Mouse (Mus musculus) stomach, postnatal 0 days (tissue): ENCODE results near the gene Tkt. TPM values are rescaled to one million over a fixed set of nuclear protein-coding genes. Genes with fewer than 3 reads are reported as not detected.

Source experiments
- ATAC-seq: fragments of 200-750 bp; cut with Nextera tagmentation; 2 replicates; pipeline ENCODE4 v1.8.0; 2017; ENCODE audit not compliant: low FRiP score, low TSS enrichment
- DNase-seq: peaks from one replicate; pipeline ENCODE4 v3.0.0-alpha.2; 2016; ENCODE audit warnings: low spot score
- H3K27ac ChIP-seq: fragments of 300-500 bp; sonication (generic); replicated peaks from 2 replicates; pipeline ENCODE4 v1.5.1; 2014; ENCODE audit warnings: mild to moderate bottlenecking, control low read depth
- H3K27me3 ChIP-seq: fragments of 300-500 bp; sonication (generic); 2 replicates; pipeline ENCODE4 v1.6.1; 2014; ENCODE audit warnings: low read length; ENCODE audit not compliant: control insufficient read depth, insufficient read depth
- H3K36me3 ChIP-seq: fragments of 300-500 bp; sonication (generic); 2 replicates; pipeline ENCODE4 v1.6.1; 2014; ENCODE audit warnings: low read length, mixed read lengths; ENCODE audit not compliant: control insufficient read depth, insufficient read depth
- H3K4me1 ChIP-seq: fragments of 300-500 bp; sonication (generic); replicated peaks from 2 replicates; pipeline ENCODE4 v1.6.1; 2014; ENCODE audit warnings: antibody characterized with exemption; ENCODE audit not compliant: control insufficient read depth, insufficient read depth
- H3K4me2 ChIP-seq: fragments of 300-500 bp; sonication (generic); replicated peaks from 2 replicates; pipeline ENCODE4 v1.6.1; 2014; ENCODE audit warnings: low read depth, mild to moderate bottlenecking, control low read depth, moderate library complexity
- H3K4me3 ChIP-seq: fragments of 300-500 bp; sonication (generic); 2 replicates; pipeline ENCODE4 v1.5.1; 2014; ENCODE audit warnings: low read depth, low read length, control low read depth
- H3K9ac ChIP-seq: fragments of 300-500 bp; sonication (generic); 2 replicates; pipeline ENCODE4 v1.6.1; 2014; ENCODE audit warnings: mild to moderate bottlenecking, low read length, control low read depth, mixed read lengths
- H3K9me3 ChIP-seq: fragments of 300-500 bp; sonication (generic); 2 replicates; pipeline ENCODE4 v1.6.1; 2016; ENCODE audit warnings: low read length; ENCODE audit not compliant: control insufficient read depth
- CTCF ChIP-seq: IDR thresholded peaks from 2 replicates; pipeline ENCODE4 v1.5.1; 2016; ENCODE audit warnings: antibody characterized with exemption, low read depth, mild to moderate bottlenecking, moderate library complexity
- EP300 ChIP-seq: optimal IDR thresholded peaks from 2 replicates; pipeline ENCODE3; 2016; ENCODE audit warnings: antibody characterized with exemption
- WGBS: fragments of 180-500 bp; shearing (Covaris S2); extraction: QIAGEN DNeasy Blood & Tissue Kit; methylation state at CpG from one replicate; pipeline ENCODE4 v1.1.7; 2014; 5-methylcytosine and 5-hydroxymethylcytosine counted together
- polyA plus RNA-seq: library from polyadenylated mRNA; unstranded; fragments of >200 nt; fragmentation: Nextera tagmentation; extraction: Ambion mirVana; gene quantifications from 2 replicates; pipeline ENCODE4 v1.2.1, GENCODE M21; 2015

Tkt gene
- polyA plus RNA-seq, 1 experiment from 2014 or later: 200 TPM

DNA sequence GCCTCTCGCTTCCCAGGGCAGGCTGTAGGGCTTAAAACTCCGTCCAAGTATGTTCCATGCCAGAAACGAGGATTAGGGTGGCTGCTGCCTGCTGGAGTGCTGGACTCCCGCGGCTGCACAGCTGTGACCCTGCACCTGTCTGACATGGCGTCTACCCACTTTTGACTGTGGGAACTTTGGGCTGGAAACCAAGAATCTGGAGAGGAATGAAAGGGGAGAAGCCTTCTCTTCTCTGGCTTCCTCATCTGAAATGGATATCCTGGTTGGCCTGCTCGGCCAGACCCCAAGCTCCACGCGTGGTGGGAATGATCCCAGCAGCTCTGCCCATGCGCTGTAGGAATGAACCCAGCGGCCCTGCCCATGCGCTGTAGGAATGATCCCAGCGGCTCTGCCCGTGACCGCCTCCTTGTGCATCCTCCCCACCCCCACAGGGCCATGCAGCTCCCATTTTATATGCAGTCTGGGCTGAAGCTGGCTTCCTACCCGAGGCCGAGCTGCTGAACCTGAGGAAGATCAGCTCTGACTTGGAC lies 11.2 kb downstream of the Tkt start:
- no peak for ATAC-seq
- Histone ChIP-seq H3K9me3 (no peaks in the 10 kb centered on the region), H3K4me1 (0 out of 2 replicates have a peak, but pooled peaks cover 2% of the 10 kb centered on the region), H3K4me2 (no peak overlapping the region), H3K27ac (no peak overlapping the region), H3K9ac (no peak overlapping the region), H3K27me3 (no peaks in the 10 kb centered on the region), H3K4me3 (no peak overlapping the region), H3K36me3 (peaks cover 18% of the 10 kb centered on the region)
- no peak for DNase-seq
- TF ChIP-seq CTCF: no peak
- TF ChIP-seq EP300: no peak
- WGBS: 79% methylated on average over 17 of the region's 17 CpGs

DNA sequence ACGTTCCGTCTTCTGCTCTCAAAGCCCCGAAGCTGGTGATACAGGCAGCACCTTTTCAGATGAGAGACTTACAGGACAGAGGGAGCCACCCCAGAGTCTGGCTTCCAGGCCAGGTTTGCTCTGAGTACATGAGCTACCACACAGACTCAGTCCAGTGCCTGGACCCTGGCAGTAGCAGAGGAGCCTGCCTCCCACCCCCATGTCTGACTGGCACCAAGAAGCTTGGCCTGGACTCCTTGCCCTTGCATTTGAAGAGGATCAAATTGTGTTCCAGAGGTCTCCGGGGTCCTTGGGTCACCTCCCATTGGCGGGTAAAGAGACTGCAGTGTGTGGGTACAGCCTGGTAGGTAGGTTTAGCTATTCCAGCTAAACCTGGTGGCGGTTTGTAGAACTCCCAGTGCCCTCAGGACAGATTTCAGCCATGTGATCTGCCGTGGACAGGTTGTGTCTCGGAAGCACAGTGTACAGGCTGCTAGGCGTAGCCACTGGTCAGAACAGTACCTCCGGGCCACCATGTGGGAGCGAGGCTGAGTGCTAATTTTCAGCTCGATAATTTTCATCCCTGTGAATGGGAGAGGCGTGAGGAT lies 12.7 kb downstream of the Tkt start:
- DNase-seq (no peak), ATAC-seq (peak; percentile 27; the same call in 1 of the 2 replicates)
- no peaks in the 10 kb centered on the region for H3K9me3 ChIP-seq
- H3K4me1 ChIP-seq: 0 out of 2 replicates have a peak, but pooled peaks cover 2% of the 10 kb centered on the region
- 81% methylated on average over 13 of the region's 13 CpGs for WGBS
- no peak overlapping the region for H3K4me3 ChIP-seq
- H3K9ac ChIP-seq: no peak overlapping the region
- no peak for TF ChIP-seq CTCF
- TF ChIP-seq EP300: no peak
- H3K36me3 ChIP-seq: peaks cover 24% of the 10 kb centered on the region
- H3K27me3 ChIP-seq: no peaks in the 10 kb centered on the region
- H3K27ac ChIP-seq: peak overlapping the region; percentile 80; the same call in 1 of the 2 replicates
- no peak overlapping the region for H3K4me2 ChIP-seq

DNA sequence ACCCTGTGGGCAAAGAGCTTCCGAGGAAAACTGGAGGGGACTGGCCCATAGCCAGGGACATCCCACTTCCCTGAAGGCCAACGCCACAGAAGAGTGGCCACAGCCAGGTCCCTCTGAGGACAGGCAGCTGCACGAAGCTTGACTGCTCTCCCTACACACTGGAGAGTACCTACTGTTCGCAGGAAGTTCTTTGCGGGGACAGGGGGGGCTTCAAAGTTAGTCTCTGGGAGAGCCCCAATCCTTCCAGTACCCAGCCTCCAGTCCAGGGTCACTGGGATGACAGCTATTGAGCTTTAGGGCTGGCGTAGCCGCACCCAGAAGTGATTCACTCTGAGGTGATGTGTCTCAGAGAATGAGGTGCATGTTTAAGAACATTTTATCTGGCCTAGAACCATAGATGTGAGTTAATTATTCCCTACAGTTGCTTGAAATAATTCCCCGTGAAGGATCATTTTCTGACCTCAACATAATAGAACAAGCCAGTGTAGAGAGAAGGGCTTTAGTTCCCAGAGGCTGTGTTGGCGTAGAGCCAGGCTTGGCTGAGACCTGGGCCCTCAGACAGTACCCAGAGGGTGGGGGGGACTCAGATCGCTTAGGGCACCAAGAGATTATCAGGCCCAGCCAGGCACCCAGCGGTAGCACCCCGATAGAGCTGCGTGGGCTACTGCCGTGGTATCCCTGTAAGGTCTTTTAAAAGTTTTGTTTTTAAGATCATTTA lies 13.5 kb downstream of the Tkt start:
- Histone ChIP-seq H3K27me3 (no peaks in the 10 kb centered on the region), H3K4me1 (no peaks in the 10 kb centered on the region), H3K36me3 (peaks cover 32% of the 10 kb centered on the region), H3K4me3 (no peak overlapping the region), H3K9ac (no peak overlapping the region; the same call in 1 of the 2 replicates), H3K9me3 (no peaks in the 10 kb centered on the region), H3K4me2 (no peak overlapping the region), H3K27ac (peak overlapping the region; percentile 80)
- TF ChIP-seq EP300 (no peak), CTCF (no peak)
- peak; percentile 46 for DNase-seq
- peak; percentile 64 for ATAC-seq
- WGBS: 60% methylated on average over 14 of the region's 14 CpGs

DNA sequence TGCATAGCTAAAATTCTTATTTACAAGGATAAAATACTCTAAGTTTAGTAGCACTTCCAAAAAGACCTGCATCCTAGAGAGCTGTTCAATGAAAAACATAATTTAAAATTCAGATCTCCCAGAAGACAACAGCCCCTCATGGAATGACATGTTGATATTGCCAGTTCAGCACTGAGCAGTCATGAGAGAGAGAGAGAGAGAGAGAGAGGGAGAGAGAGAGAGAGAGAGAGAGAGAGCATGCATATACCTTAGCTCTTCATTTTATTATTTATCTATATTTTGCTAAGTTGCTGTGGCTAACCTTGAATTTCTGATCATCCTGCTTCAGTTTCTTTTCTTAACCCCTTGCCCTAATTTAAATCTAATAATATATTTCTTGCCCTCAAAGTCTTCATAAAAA lies 14.2 kb downstream of the Tkt start:
- Histone ChIP-seq H3K27ac (no peak overlapping the region), H3K27me3 (no peaks in the 10 kb centered on the region), H3K36me3 (peaks cover 38% of the 10 kb centered on the region), H3K9me3 (no peaks in the 10 kb centered on the region), H3K4me2 (no peak overlapping the region), H3K9ac (no peak overlapping the region), H3K4me1 (no peaks in the 10 kb centered on the region), H3K4me3 (no peak overlapping the region)
- no peak for ATAC-seq
- no peak for DNase-seq
- TF ChIP-seq CTCF: no peak

GRCm38 (mm10) chr14:30564451-30564850 lies 16.3 kb downstream of the Tkt start:
- H3K27ac ChIP-seq: no peak overlapping the region
- no peaks in the 10 kb centered on the region for H3K27me3 ChIP-seq
- H3K9ac ChIP-seq: no peak overlapping the region
- H3K4me2 ChIP-seq: no peak overlapping the region
- no peaks in the 10 kb centered on the region for H3K4me1 ChIP-seq
- H3K36me3 ChIP-seq: peaks cover 45% of the 10 kb centered on the region
- H3K9me3 ChIP-seq: no peaks in the 10 kb centered on the region
- ATAC-seq (peak; percentile 56), DNase-seq (peak; percentile 57)
- no peak overlapping the region for H3K4me3 ChIP-seq
- 82% methylated on average over 2 of the region's 2 CpGs for WGBS
- TF ChIP-seq EP300 (no peak), CTCF (no peak)

DNA sequence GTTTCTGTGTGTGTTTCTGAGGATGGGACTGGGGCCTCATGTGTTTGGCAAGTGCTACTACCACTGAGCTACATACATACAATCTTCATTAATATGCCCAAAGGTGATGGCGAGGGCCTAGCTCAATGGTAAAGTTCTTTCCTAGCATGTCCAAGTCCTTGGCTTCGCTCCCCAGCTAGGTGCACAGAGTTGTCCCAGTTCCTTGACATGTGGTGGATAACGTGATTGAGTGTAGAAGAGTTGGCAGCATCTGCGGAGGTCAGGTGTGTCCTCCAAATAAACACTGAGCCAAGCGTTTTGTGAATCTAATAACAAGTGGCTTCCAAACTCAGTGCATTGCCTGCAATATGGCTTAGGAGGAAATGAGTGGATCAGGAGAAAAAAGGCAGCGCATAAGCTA lies 18.2 kb downstream of the Tkt start:
- Histone ChIP-seq H3K27me3 (no peaks in the 10 kb centered on the region), H3K9me3 (no peaks in the 10 kb centered on the region), H3K27ac (no peak overlapping the region), H3K4me1 (no peaks in the 10 kb centered on the region), H3K36me3 (peaks cover 41% of the 10 kb centered on the region), H3K4me3 (no peak overlapping the region), H3K4me2 (no peak overlapping the region), H3K9ac (no peak overlapping the region)
- TF ChIP-seq EP300: no peak
- 78% methylated on average over 6 of the region's 6 CpGs for WGBS
- ATAC-seq (no peak), DNase-seq (no peak)
